In the genomic region with DNA sequence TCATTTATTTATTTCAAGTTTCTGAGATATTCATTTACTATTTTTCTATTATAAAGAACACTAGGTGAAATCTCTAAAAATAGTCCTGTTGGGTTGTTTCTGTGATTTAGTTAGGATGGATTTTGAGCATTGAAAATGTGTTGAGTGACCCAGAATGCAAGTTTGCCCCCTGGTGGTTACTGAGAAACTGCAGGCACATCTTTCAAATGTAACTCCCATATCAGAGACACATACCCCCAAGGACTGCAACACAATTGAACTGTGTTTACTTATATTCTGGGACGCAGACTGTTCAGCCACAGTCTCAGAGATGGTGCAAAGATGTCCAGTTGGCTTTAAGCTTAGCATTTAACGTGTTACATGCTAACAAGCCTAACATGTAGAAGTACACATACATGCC, we compare ENCODE assay signal across 9 mouse cellular contexts.
DNase-seq lines count a peak whose midpoint lies in the region; ATAC-seq and TF ChIP-seq lines count a peak whose summit lies in the region.
"Had no signal": no experiment of that assay in that cellular context is flagged by ENCODE, and none has a peak within 500 bp of the region (broad histone marks: within the 10 kb centered on the region; RNA-seq: fewer than 3 reads in every experiment).

No protein-coding gene starts in this region.

- no peak for ATAC-seq in forebrain, embryonic 13.5 days
- ATAC-seq in forebrain, embryonic 12.5 days (ENCODE audit: low FRiP score): 0 out of 2 replicates have a peak, but pooled peaks have one; percentile 16
- ATAC-seq in lung, postnatal 0 days: no peak

- no peaks in the 10 kb centered on the region; the same call in 1 of the 2 replicates for H3K36me3 ChIP-seq in forebrain, embryonic 10.5 days (replicated peaks)
- no peaks in the 10 kb centered on the region for H3K36me3 ChIP-seq in forebrain, embryonic 13.5 days (ENCODE audit: poor library complexity, severe bottlenecking)
- H3K36me3 ChIP-seq in forebrain, embryonic 12.5 days (replicated peaks): no peaks in the 10 kb centered on the region
- no peaks in the 10 kb centered on the region for H3K36me3 ChIP-seq in lung, postnatal 0 days (ENCODE audit: insufficient read depth, low read length)
- H3K36me3 ChIP-seq: hindbrain, embryonic 15.5 days had no signal

- no peak for TF ChIP-seq EP300 in lung, postnatal 0 days (IDR thresholded peaks at IDR 0.05)

- H3K27me3 ChIP-seq in forebrain, embryonic 10.5 days (ENCODE audit: poor library complexity, severe bottlenecking): peaks cover 40% of the 10 kb centered on the region
- H3K27me3 ChIP-seq in forebrain, embryonic 13.5 days: no peaks in the 10 kb centered on the region
- H3K27me3 ChIP-seq in forebrain, embryonic 12.5 days: no peaks in the 10 kb centered on the region
- H3K27me3 ChIP-seq in lung, postnatal 0 days (replicated peaks; ENCODE audit: insufficient read depth, low read length): no peaks in the 10 kb centered on the region

- peak; percentile 54 for DNase-seq in forebrain, embryonic 10.5 days (ENCODE audit: extremely low spot score, low spot score)
- peak; percentile 75 for DNase-seq in 3T3-L1 (ENCODE audit: low read depth, low spot score)
- DNase-seq in adrenal gland, postnatal 36 days: peak; percentile 37 to 70
- peak; percentile 21 for DNase-seq in large intestine, adult 2 months (ENCODE audit: low read depth, low spot score)
- peak; percentile 50 for DNase-seq in lung, postnatal 0 days (ENCODE audit: low spot score)
- peak; percentile 25 for DNase-seq in skeletal muscle tissue, adult 2 months (ENCODE audit: low read depth, low spot score)

- no peak overlapping the region for H3K4me2 ChIP-seq in forebrain, embryonic 13.5 days
- no peak overlapping the region for H3K4me2 ChIP-seq in forebrain, embryonic 12.5 days
- H3K4me2 ChIP-seq in lung, postnatal 0 days (replicated peaks; ENCODE audit: low read depth, low read length): no peak overlapping the region
- H3K4me2 ChIP-seq: hindbrain, embryonic 15.5 days had no signal

- H3K9me3 ChIP-seq in forebrain, embryonic 10.5 days: no peaks in the 10 kb centered on the region
- no peaks in the 10 kb centered on the region for H3K9me3 ChIP-seq in forebrain, embryonic 13.5 days (replicated peaks)
- no peaks in the 10 kb centered on the region for H3K9me3 ChIP-seq in forebrain, embryonic 12.5 days
- H3K9me3 ChIP-seq in lung, postnatal 0 days (ENCODE audit: low read length): no peaks in the 10 kb centered on the region
- H3K9me3 ChIP-seq: hindbrain, embryonic 15.5 days had no signal

- 37% methylated on average over 2 of the region's 2 CpGs for WGBS in forebrain, embryonic 10.5 days
- WGBS in forebrain, embryonic 13.5 days: 35% methylated on average over 2 of the region's 2 CpGs
- 36% methylated on average over 2 of the region's 2 CpGs for WGBS in forebrain, embryonic 12.5 days
- WGBS in large intestine, adult 2 months: 25% methylated on average over 2 of the region's 2 CpGs
- 17% methylated on average over 2 of the region's 2 CpGs for WGBS in lung, postnatal 0 days

- TF ChIP-seq CTCF in lung, postnatal 0 days (IDR thresholded peaks at IDR 0.05): peak; percentile 83

- H3K27ac ChIP-seq in forebrain, embryonic 10.5 days: no peak overlapping the region
- H3K27ac ChIP-seq in forebrain, embryonic 13.5 days: no peak overlapping the region
- no peak overlapping the region for H3K27ac ChIP-seq in forebrain, embryonic 12.5 days
- H3K27ac ChIP-seq in lung, postnatal 0 days (ENCODE audit: low read length): no peak overlapping the region
- H3K27ac ChIP-seq: hindbrain, embryonic 15.5 days had no signal

- peaks cover 6% of the 10 kb centered on the region; the same call in 1 of the 2 replicates for H3K4me1 ChIP-seq in forebrain, embryonic 10.5 days
- H3K4me1 ChIP-seq in forebrain, embryonic 13.5 days: no peaks in the 10 kb centered on the region
- no peaks in the 10 kb centered on the region for H3K4me1 ChIP-seq in forebrain, embryonic 12.5 days
- H3K4me1 ChIP-seq in lung, postnatal 0 days (ENCODE audit: insufficient read depth, low read depth, low read length): no peaks in the 10 kb centered on the region
- H3K4me1 ChIP-seq: hindbrain, embryonic 15.5 days had no signal

- H3K4me3 ChIP-seq in forebrain, embryonic 10.5 days: no peak overlapping the region
- no peak overlapping the region for H3K4me3 ChIP-seq in forebrain, embryonic 13.5 days
- no peak overlapping the region for H3K4me3 ChIP-seq in forebrain, embryonic 12.5 days (replicated peaks)
- no peak overlapping the region for H3K4me3 ChIP-seq in lung, postnatal 0 days (ENCODE audit: low read depth, low read length)
- H3K4me3 ChIP-seq: hindbrain, embryonic 15.5 days had no signal

- H3K9ac ChIP-seq in forebrain, embryonic 13.5 days: no peak overlapping the region
- no peak overlapping the region for H3K9ac ChIP-seq in forebrain, embryonic 12.5 days
- H3K9ac ChIP-seq in lung, postnatal 0 days (replicated peaks; ENCODE audit: low read depth): no peak overlapping the region
- H3K9ac ChIP-seq: hindbrain, embryonic 15.5 days had no signal

Comparison
In these comparisons a context has a peak if more than half of its experiments do, and no peak if none do; other contexts are left out.
1. DNase-seq: peak in every context shown above with its lines; median percentile 75 in 3T3-L1; 54 in forebrain, embryonic 10.5 days; 54 in adrenal gland, postnatal 36 days; 50 in lung, postnatal 0 days; 25 in skeletal muscle tissue, adult 2 months; 21 in large intestine, adult 2 months.